Mouse (Mus musculus) bone marrow, adult 2 months (tissue): ENCODE data around the gene Micu1. TPM values are rescaled to one million over a fixed set of nuclear protein-coding genes. Genes with fewer than 3 reads are reported as not detected.

Experiments used
- H3K27ac ChIP-seq: fragments of 200-500 bp; 2 replicates; pipeline ENCODE4 v1.5.1; 2012; ENCODE audit warnings: low read depth, mild to moderate bottlenecking, control low read depth, inconsistent platforms, low read length; ENCODE audit not compliant: control insufficient read depth, poor library complexity, insufficient read depth
- H3K4me1 ChIP-seq: fragments of 200-500 bp; 2 replicates; pipeline ENCODE4 v1.6.1; 2011; ENCODE audit warnings: low read length; ENCODE audit not compliant: control insufficient read depth, insufficient read depth
- H3K4me3 ChIP-seq: fragments of 200-500 bp; replicated peaks from 2 replicates; pipeline ENCODE3; 2011; ENCODE audit warnings: mild to moderate bottlenecking, low read depth, low read length, control low read depth; ENCODE audit not compliant: control insufficient read depth
- CTCF ChIP-seq: fragments of 200-500 bp; IDR thresholded peaks from 2 replicates; pipeline ENCODE4 v1.5.1; 2011; ENCODE audit warnings: low read length, control low read depth; ENCODE audit not compliant: control insufficient read depth, insufficient read depth
- POLR2A ChIP-seq: fragments of 200-500 bp; IDR thresholded peaks from 2 replicates; pipeline ENCODE4 v1.6.1; 2011; ENCODE audit warnings: low read depth, mild to moderate bottlenecking, control low read depth, low read length, borderline replicate concordance; ENCODE audit not compliant: control insufficient read depth
- WGBS: fragments of 180-500 bp; shearing (Covaris S2); methylation state at CpG from one replicate; pipeline ENCODE4 v1.1.7; 2018; 5-methylcytosine and 5-hydroxymethylcytosine counted together
- polyA plus RNA-seq: library from polyadenylated mRNA; stranded (reverse); fragments of >200 nt; gene quantifications from 2 replicates; pipeline ENCODE4 v1.2.4, GENCODE M21; 2011; ENCODE audit warnings: low replicate concordance; ENCODE audit not compliant: missing spikeins, insufficient read depth, insufficient read length

Micu1 gene
- polyA plus RNA-seq, 1 experiment: 29.0 TPM

- Histone ChIP-seq H3K4me1 (no peaks in the 10 kb centered on the region), H3K27ac (no peak overlapping the region), H3K4me3 (no peak overlapping the region)
- no peak for TF ChIP-seq POLR2A
- no peak for TF ChIP-seq CTCF
- 64% methylated on average over 8 of the region's 8 CpGs for WGBS
Measured at GRCm38 (mm10) chr10:59787870-59788269, 85.6 kb downstream of the Micu1 start.

GRCm38 (mm10) chr10:59790291-59790929 is 88.1 kb downstream of the Micu1 start:
- 90% methylated on average over 11 of the region's 11 CpGs for WGBS
- TF ChIP-seq CTCF (no peak), POLR2A (no peak)
- Histone ChIP-seq H3K4me3 (no peak overlapping the region), H3K4me1 (no peaks in the 10 kb centered on the region), H3K27ac (no peak overlapping the region)

- H3K4me3 ChIP-seq: no peak overlapping the region
- H3K4me1 ChIP-seq: no peaks in the 10 kb centered on the region
- 86% methylated on average over 5 of the region's 5 CpGs for WGBS
- no peak overlapping the region for H3K27ac ChIP-seq
- TF ChIP-seq CTCF: no peak
- no peak for TF ChIP-seq POLR2A
Measured at GRCm38 (mm10) chr10:59791896-59792295, 89.6 kb downstream of the Micu1 start.

GRCm38 (mm10) chr10:59792575-59793176 is 90.4 kb downstream of the Micu1 start:
- H3K27ac ChIP-seq: no peak overlapping the region
- no peaks in the 10 kb centered on the region for H3K4me1 ChIP-seq
- H3K4me3 ChIP-seq: no peak overlapping the region
- WGBS: 73% methylated on average over 9 of the region's 9 CpGs
- TF ChIP-seq CTCF: no peak
- TF ChIP-seq POLR2A: no peak

- Histone ChIP-seq H3K4me1 (no peaks in the 10 kb centered on the region), H3K4me3 (no peak overlapping the region), H3K27ac (no peak overlapping the region)
- 62% methylated on average over 3 of the region's 3 CpGs for WGBS
- TF ChIP-seq CTCF (no peak), POLR2A (no peak)
Measured at GRCm38 (mm10) chr10:59793454-59793853, 91.2 kb downstream of the Micu1 start.

GRCm38 (mm10) chr10:59795085-59795484 is 92.8 kb downstream of the Micu1 start:
- H3K4me1 ChIP-seq: peaks cover 2% of the 10 kb centered on the region; the same call in 1 of the 2 replicates
- no peak for TF ChIP-seq CTCF
- TF ChIP-seq POLR2A: no peak
- no peak overlapping the region for H3K4me3 ChIP-seq
- H3K27ac ChIP-seq: no peak overlapping the region
- WGBS: 94% methylated on average over 7 of the region's 7 CpGs

- H3K27ac ChIP-seq: no peak overlapping the region
- H3K4me3 ChIP-seq: no peak overlapping the region
- TF ChIP-seq POLR2A: no peak
- TF ChIP-seq CTCF: no peak
- 93% methylated on average over 4 of the region's 4 CpGs for WGBS
- peaks cover 2% of the 10 kb centered on the region; the same call in 1 of the 2 replicates for H3K4me1 ChIP-seq
Measured at GRCm38 (mm10) chr10:59795902-59796301, 93.6 kb downstream of the Micu1 start.

- 93% methylated on average over 3 of the region's 3 CpGs for WGBS
- TF ChIP-seq CTCF (no peak), POLR2A (no peak)
- no peak overlapping the region for H3K27ac ChIP-seq
- H3K4me1 ChIP-seq: peaks cover 2% of the 10 kb centered on the region; the same call in 1 of the 2 replicates
- no peak overlapping the region for H3K4me3 ChIP-seq
Measured at GRCm38 (mm10) chr10:59798371-59798770, 96.1 kb downstream of the Micu1 start.
